Mouse (Mus musculus): ENCODE results near the gene Tmem33.

DNA sequence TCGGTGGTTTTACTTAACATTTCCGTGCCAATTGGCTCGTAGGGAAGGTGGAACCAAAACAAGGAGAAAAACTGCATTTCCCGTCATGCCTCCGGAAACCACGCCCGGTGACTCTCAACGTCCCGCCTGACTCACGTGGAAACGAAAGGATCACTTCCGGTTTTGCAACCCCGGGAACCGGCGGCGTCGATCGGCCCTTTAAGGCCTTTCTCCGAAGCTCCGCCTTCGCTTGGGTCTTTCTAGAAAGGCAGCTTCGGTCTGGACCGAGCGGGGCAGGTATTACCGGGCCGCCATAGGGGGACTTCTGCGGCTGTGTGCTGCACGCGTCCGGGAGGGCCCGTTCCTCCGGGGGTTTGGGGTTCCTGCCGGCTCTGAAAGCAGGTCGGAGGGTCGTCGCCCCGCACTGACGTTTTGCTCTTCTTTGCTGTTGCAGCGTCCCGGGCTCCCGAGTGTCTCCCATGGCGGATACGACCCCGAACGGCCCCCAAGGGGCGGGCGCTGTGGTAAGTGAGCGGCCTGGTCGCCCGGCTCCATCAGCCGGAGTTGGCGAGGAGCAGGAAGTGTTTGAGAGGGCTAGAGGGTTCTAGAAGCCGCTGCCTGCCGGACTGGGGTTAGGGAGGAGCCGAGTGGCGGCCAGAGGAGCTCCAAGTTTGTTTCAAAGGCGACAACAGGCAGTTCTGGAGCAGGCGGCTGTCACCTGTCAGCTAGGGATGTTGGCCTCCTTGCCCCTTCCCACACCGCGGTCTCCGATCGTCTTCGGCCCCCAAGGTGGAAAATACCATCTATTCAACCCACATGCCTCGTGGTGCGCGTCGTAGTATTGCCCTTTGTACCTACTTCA lies at the start of gene Tmem33:
- TF ChIP-seq CTCF (IDR thresholded peaks at IDR 0.05; ENCODE audit: control insufficient read depth, insufficient read depth, low read length) (no peak), POLR2A (IDR thresholded peaks at IDR 0.05; ENCODE audit: borderline replicate concordance, control insufficient read depth, low read depth, low read length) (peak; percentile 37; the same call in 1 of the 2 replicates)

All from bone marrow, adult 2 months (tissue).